Mouse (Mus musculus) kidney, postnatal 14 days (tissue): ENCODE measurements around the gene Gpr160.

Source experiments
- DNase-seq: peaks from one replicate; pipeline ENCODE4 v3.0.0; 2022; ENCODE audit warnings: mixed read lengths

Gpr160 gene

GRCm38 (mm10) chr3:30904658-30905057 is 48.9 kb downstream of the Gpr160 start:
- no peak for DNase-seq

- DNase-seq = no peak
Measured at GRCm38 (mm10) chr3:30917160-30917559, 61.4 kb downstream of the Gpr160 start.

GRCm38 (mm10) chr3:30927664-30928063 is 71.9 kb downstream of the Gpr160 start:
- DNase-seq = no peak

- DNase-seq = no peak
Measured at GRCm38 (mm10) chr3:30929828-30930227, 74.1 kb downstream of the Gpr160 start.

GRCm38 (mm10) chr3:30934384-30934783 is 78.6 kb downstream of the Gpr160 start:
- DNase-seq = no peak
